15 mouse cellular contexts compared by ENCODE assay signal in genomic region chr16:32498996-32499395, GRCm38 (mm10). TPM values are rescaled to one million over a fixed set of nuclear protein-coding genes. Genes with fewer than 3 reads are reported as not detected.
DNase-seq lines count a peak whose midpoint lies in the region; ATAC-seq and TF ChIP-seq lines count a peak whose summit lies in the region.
"Had no signal": no experiment of that assay in that cellular context is flagged by ENCODE, and none has a peak within 500 bp of the region (broad histone marks: within the 10 kb centered on the region; RNA-seq: fewer than 3 reads in every experiment).

No protein-coding gene starts in this region.

- H3K36me3 ChIP-seq in heart, embryonic 10.5 days = no peaks in the 10 kb centered on the region
- H3K36me3 ChIP-seq in liver, embryonic 11.5 days (ENCODE audit: control insufficient read depth, insufficient read depth, low read length) = no peaks in the 10 kb centered on the region
- H3K36me3 ChIP-seq in ES-E14 (ENCODE audit: control insufficient read depth, insufficient read depth, low read length, poor library complexity, severe bottlenecking) = no peaks in the 10 kb centered on the region
- no peaks in the 10 kb centered on the region for H3K36me3 ChIP-seq in midbrain, embryonic 13.5 days
- H3K36me3 ChIP-seq: embryonic facial prominence, embryonic 12.5 days; forebrain, embryonic 15.5 days; heart, embryonic 15.5 days; liver, embryonic 15.5 days had no signal

- intact Hi-C loops in left cerebral cortex, postnatal 10 days (cut with DNase I) = no loop called here

- H3K4me2 ChIP-seq in liver, embryonic 11.5 days = no peak overlapping the region; the same call in 1 of the 2 replicates
- peak overlapping the region; percentile 57; the same call in 1 of the 2 replicates for H3K4me2 ChIP-seq in midbrain, embryonic 13.5 days (replicated peaks)

- in situ Hi-C loops in ES-E14 (cut with MboI; ENCODE audit: low sequenced_read_pairs in 2 of 2, unreplicated experiment in 2 of 2) = no loop called here

- H3K27me3 ChIP-seq in heart, embryonic 10.5 days (ENCODE audit: insufficient read depth, poor library complexity, severe bottlenecking) = peaks cover 17% of the 10 kb centered on the region; the same call in 1 of the 2 replicates
- H3K27me3 ChIP-seq in liver, embryonic 11.5 days (replicated peaks; ENCODE audit: control insufficient read depth, insufficient read depth, low read length) = peaks cover 5% of the 10 kb centered on the region; the same call in 1 of the 2 replicates
- no peaks in the 10 kb centered on the region for H3K27me3 ChIP-seq in midbrain, embryonic 13.5 days
- H3K27me3 ChIP-seq: embryonic facial prominence, embryonic 12.5 days; forebrain, embryonic 15.5 days had no signal

- no peak for ATAC-seq in liver, embryonic 11.5 days (replicated peaks; ENCODE audit: low FRiP score)
- peak; percentile 28; the same call in 1 of the 2 replicates for ATAC-seq in midbrain, embryonic 13.5 days

- H3K9ac ChIP-seq in liver, embryonic 11.5 days (ENCODE audit: low read depth, low read length) = no peak overlapping the region
- no peak overlapping the region for H3K9ac ChIP-seq in ES-E14 (ENCODE audit: insufficient read depth, low read depth, low read length, poor library complexity, severe bottlenecking)
- no peak overlapping the region for H3K9ac ChIP-seq in midbrain, embryonic 13.5 days (replicated peaks)
- H3K9ac ChIP-seq: liver, embryonic 15.5 days had no signal

- peak; percentile 73 for DNase-seq in heart, embryonic 10.5 days (ENCODE audit: low spot score)
- no peak for DNase-seq in heart, postnatal 4 days
- peak; percentile 31 for DNase-seq in liver, embryonic 11.5 days (ENCODE audit: low spot score)
- DNase-seq in liver (no peak), ES-E14 (ENCODE audit: low read depth, low spot score) (no peak)
- DNase-seq in cerebellum, adult 11 months = no peak
- DNase-seq in left cerebral cortex, postnatal 10 days (ENCODE audit: extremely low spot score in 1 of 2, low spot score in 2 of 2) = no peak

- 47% methylated on average over 13 of the region's 13 CpGs for whole genome bisulfite sequencing in heart, embryonic 10.5 days
- WGBS in liver, embryonic 11.5 days = 45% methylated on average over 13 of the region's 13 CpGs
- 70% methylated on average over 13 of the region's 13 CpGs for WGBS in midbrain, embryonic 13.5 days

- H3K27ac ChIP-seq in heart, embryonic 10.5 days = 0 out of 2 replicates have a peak overlapping the region, but pooled peaks have one; percentile 1
- H3K27ac ChIP-seq in liver, embryonic 11.5 days (ENCODE audit: low read depth, low read length) = no peak overlapping the region
- no peak overlapping the region for H3K27ac ChIP-seq in ES-E14 (ENCODE audit: insufficient read depth, low read depth, low read length, poor library complexity, severe bottlenecking)
- H3K27ac ChIP-seq in midbrain, embryonic 13.5 days = no peak overlapping the region
- H3K27ac ChIP-seq: embryonic facial prominence, embryonic 12.5 days; gastrocnemius, adult 2 months; heart, embryonic 15.5 days; left cerebral cortex, adult 2 months; liver, embryonic 15.5 days had no signal

- no peaks in the 10 kb centered on the region for H3K9me3 ChIP-seq in heart, embryonic 10.5 days
- H3K9me3 ChIP-seq in liver, embryonic 11.5 days (ENCODE audit: control insufficient read depth, low read length) = no peaks in the 10 kb centered on the region
- no peaks in the 10 kb centered on the region for H3K9me3 ChIP-seq in ES-E14 (ENCODE audit: control insufficient read depth, insufficient read depth, low read depth, low read length)
- H3K9me3 ChIP-seq in midbrain, embryonic 13.5 days = no peaks in the 10 kb centered on the region
- H3K9me3 ChIP-seq: embryonic facial prominence, embryonic 12.5 days; forebrain, embryonic 15.5 days; heart, embryonic 15.5 days; liver, embryonic 15.5 days had no signal

- H3K4me1 ChIP-seq in heart, embryonic 10.5 days = peaks cover 13% of the 10 kb centered on the region; the same call in 1 of the 2 replicates
- H3K4me1 ChIP-seq in liver, embryonic 11.5 days (replicated peaks; ENCODE audit: control insufficient read depth, insufficient read depth, low read length) = peaks cover 3% of the 10 kb centered on the region
- H3K4me1 ChIP-seq in ES-E14 (ENCODE audit: control insufficient read depth in 2 of 2, insufficient read depth in 2 of 2, low read length in 2 of 2, poor library complexity in 1 of 2) = peaks cover 5 to 15% of the 10 kb centered on the region in 2 experiments
- no peaks in the 10 kb centered on the region for H3K4me1 ChIP-seq in midbrain, embryonic 13.5 days (replicated peaks)

- no peak overlapping the region for H3K4me3 ChIP-seq in heart, embryonic 10.5 days
- no peak overlapping the region for H3K4me3 ChIP-seq in liver, embryonic 11.5 days (ENCODE audit: low read depth, low read length)
- peak overlapping the region; percentile 9 to 53; a peak in 3 of 4 replicates for H3K4me3 ChIP-seq in ES-E14 (ENCODE audit: insufficient read depth in 1 of 2, low read depth in 1 of 2, low read length in 2 of 2, poor library complexity in 1 of 2, severe bottlenecking in 1 of 2)
- 0 out of 2 replicates have a peak overlapping the region, but pooled peaks have one; percentile 36 for H3K4me3 ChIP-seq in midbrain, embryonic 13.5 days (replicated peaks)

TF ChIP-seq in ES-E14, 5 proteins besides CTCF, POLR2A, EP300 and RAD21:
- TF ChIP-seq CHD2 (IDR thresholded peaks at IDR 0.05; ENCODE audit: low read depth, low read length) = no peak
- TF ChIP-seq HCFC1 (IDR thresholded peaks at IDR 0.05; ENCODE audit: borderline replicate concordance, insufficient read depth, low read length) = no peak
- no peak for TF ChIP-seq ZNF384 (IDR thresholded peaks at IDR 0.05; ENCODE audit: low read depth, low read length)
- no peak for TF ChIP-seq ZC3H11A (IDR thresholded peaks at IDR 0.05; ENCODE audit: borderline replicate concordance, low read depth, low read length)
- no peak for TF ChIP-seq MAFK (IDR thresholded peaks at IDR 0.05; ENCODE audit: insufficient read depth, low read depth, low read length)
TF ChIP-seq in ES-E14: peak in this region for 0.

RNA-seq across cellular contexts. Expression of gene Zdhhc19, which starts 2.9 kb away (rescaled TPM):
- not detected in 2 replicates for polyA plus RNA-seq in heart, embryonic 10.5 days (2016; fragmentation: Nextera tagmentation; extraction: Ambion mirVana)
- under 1 TPM in 1 of 2 experiments, not detected in 1; 0.24 TPM for total RNA-seq in heart, postnatal 4 days (2021)
- not detected in 2 replicates for polyA plus RNA-seq in liver, embryonic 11.5 days (2014; fragmentation: Nextera tagmentation; extraction: Ambion mirVana)
- total RNA-seq in ES-E14 (2012; rRNA removed) = not detected in 2 replicates
- polyA plus RNA-seq in midbrain, embryonic 13.5 days (2015; fragmentation: Nextera tagmentation; extraction: Ambion mirVana) = not detected in 2 replicates
- total RNA-seq in left cerebral cortex, postnatal 10 days (2021) = not detected
- total RNA-seq: gastrocnemius, adult 2 months; layer of hippocampus, adult 18-20 months; left cerebral cortex, adult 2 months had no signal
- polyA plus RNA-seq: embryonic facial prominence, embryonic 12.5 days; forebrain, embryonic 15.5 days; heart, embryonic 15.5 days; liver, embryonic 15.5 days had no signal

RNA-seq across cellular contexts. Expression of gene Slc51a, which starts 11.3 kb away (rescaled TPM):
- polyA plus RNA-seq in heart, embryonic 10.5 days (2016; fragmentation: Nextera tagmentation; extraction: Ambion mirVana) = 4.2 and 5.1 TPM in 2 replicates
- 1 to 10 TPM; 4.2 to 5.5 TPM for total RNA-seq in heart, postnatal 4 days (2021)
- 1.3 TPM in 2 replicates for polyA plus RNA-seq in liver, embryonic 11.5 days (2014; fragmentation: Nextera tagmentation; extraction: Ambion mirVana)
- 0.79 and 1.1 TPM in 2 replicates for total RNA-seq in ES-E14 (2012; rRNA removed)
- 0.27 and 0.39 TPM in 2 replicates for polyA plus RNA-seq in midbrain, embryonic 13.5 days (2015; fragmentation: Nextera tagmentation; extraction: Ambion mirVana)
- total RNA-seq in left cerebral cortex, postnatal 10 days (2021) = not detected
- total RNA-seq: gastrocnemius, adult 2 months; layer of hippocampus, adult 18-20 months; left cerebral cortex, adult 2 months had no signal

Comparison
In these comparisons a context has a peak if more than half of its experiments do, and no peak if none do; other contexts are left out.
1. DNase-seq: peak in heart, embryonic 10.5 days (single experiment) and liver, embryonic 11.5 days (single experiment); none in heart, postnatal 4 days (single experiment), liver (single experiment), ES-E14 (single experiment), cerebellum, adult 11 months (single experiment) and left cerebral cortex, postnatal 10 days (0 of 2).
2. H3K4me3 ChIP-seq: peak in ES-E14 (2 of 2) and midbrain, embryonic 13.5 days (single experiment); none in heart, embryonic 10.5 days (single experiment) and liver, embryonic 11.5 days (single experiment).